Mouse (Mus musculus) limb, embryonic 12.5 days (tissue): ENCODE measurements around the gene Prr13. TPM values are rescaled to one million over a fixed set of nuclear protein-coding genes. Genes with fewer than 3 reads are reported as not detected.

ENCODE experiments used
- polyA plus RNA-seq: library from polyadenylated mRNA; unstranded; fragments of >200 nt; fragmentation: Nextera tagmentation; extraction: Ambion mirVana; gene quantifications from 2 replicates; pipeline ENCODE4 v1.2.1, GENCODE M21; 2016

Gene Prr13
- polyA plus RNA-seq, 1 experiment from 2014 or later: 68.1 TPM

Other genes starting within 250 kb of the Prr13 start
- 2.9 and 3.3 TPM in 2 replicates for gene Itgb7, start 227.1 kb upstream of the Prr13 start, polyA plus RNA-seq
- gene Rarg, start 201.5 kb upstream of the Prr13 start, polyA plus RNA-seq: 137 TPM in 2 replicates
- gene Gm9918, start 188.5 kb upstream of the Prr13 start, polyA plus RNA-seq: 1.3 and 1.4 TPM in 2 replicates
- 56.1 and 58.8 TPM in 2 replicates for gene Mfsd5, start 179.6 kb upstream of the Prr13 start, polyA plus RNA-seq
- gene Espl1, start 162.8 kb upstream of the Prr13 start, polyA plus RNA-seq: 42.7 and 49.3 TPM in 2 replicates
- 431 and 445 TPM in 2 replicates for gene Pfdn5, start 132.9 kb upstream of the Prr13 start, polyA plus RNA-seq
- gene Myg1, start 127.3 kb upstream of the Prr13 start, polyA plus RNA-seq: 117 and 120 TPM in 2 replicates
- 95.6 and 99.6 TPM in 2 replicates for gene Aaas, start 108.3 kb upstream of the Prr13 start, polyA plus RNA-seq
- 3.1 and 4.3 TPM in 2 replicates for gene Sp7, start 91.8 kb upstream of the Prr13 start, polyA plus RNA-seq
- gene Sp1, start 52.9 kb upstream of the Prr13 start, polyA plus RNA-seq: 11.1 and 12.1 TPM in 2 replicates
- 0.48 TPM in 1 of 2 replicates, not detected in the other for gene Amhr2, start 13.7 kb upstream of the Prr13 start, polyA plus RNA-seq
- gene Pcbp2, start 11.5 kb downstream of the Prr13 start, polyA plus RNA-seq: 230 and 239 TPM in 2 replicates
- not detected in 2 replicates for gene Gm10337, start 44.7 kb downstream of the Prr13 start, polyA plus RNA-seq
- gene Map3k12, start 58.0 kb downstream of the Prr13 start, polyA plus RNA-seq: 23.8 and 26.6 TPM in 2 replicates
- gene Tarbp2, start 59.2 kb downstream of the Prr13 start, polyA plus RNA-seq: 109 and 111 TPM in 2 replicates
- gene Npff, start 65.9 kb downstream of the Prr13 start, polyA plus RNA-seq: 2.5 and 3.0 TPM in 2 replicates
- not detected in 2 replicates for gene Gm28047, start 166.0 kb downstream of the Prr13 start, polyA plus RNA-seq
- gene Atf7, start 166.4 kb downstream of the Prr13 start, polyA plus RNA-seq: 32.1 and 37.7 TPM in 2 replicates
- 61.4 and 72.9 TPM in 2 replicates for gene Atp5g2, start 213.3 kb downstream of the Prr13 start, polyA plus RNA-seq